Mouse (Mus musculus) liver, embryonic 14.5 days (tissue): Measurements from ENCODE around the gene Ccdc162. TPM values are rescaled to one million over a fixed set of nuclear protein-coding genes. Genes with fewer than 3 reads are reported as not detected.

Experiments
- ATAC-seq: fragments of 200-750 bp; cut with Nextera tagmentation; 2 replicates; pipeline ENCODE4 v1.8.0; 2017; ENCODE audit warnings: moderate number of reproducible peaks, mild to moderate bottlenecking, moderate library complexity; ENCODE audit not compliant: insufficient read depth
- DNase-seq, 3 experiments: peaks; one replicate each; pipeline ENCODE4 v3.0.0-alpha.2; 2012 to 2013; ENCODE audit warnings: low read depth in 3 of 3, low spot score in 3 of 3
- H3K27ac ChIP-seq: fragments of 300-500 bp; sonication (generic); 2 replicates; pipeline ENCODE4 v1.5.1; 2014; ENCODE audit warnings: moderate library complexity, mild to moderate bottlenecking, control low read depth, inconsistent platforms
- H3K27me3 ChIP-seq: fragments of 300-500 bp; sonication (generic); 2 replicates; pipeline ENCODE4 v1.6.1; 2014; ENCODE audit warnings: mild to moderate bottlenecking, low read length, moderate library complexity; ENCODE audit not compliant: control insufficient read depth, insufficient read depth
- H3K36me3 ChIP-seq: fragments of 300-500 bp; sonication (generic); replicated peaks from 2 replicates; pipeline ENCODE4 v1.6.1; 2014; ENCODE audit warnings: low read depth; ENCODE audit not compliant: control insufficient read depth, insufficient read depth
- H3K4me1 ChIP-seq, 2 experiments: fragments of 200-500 bp in 1 of 2; fragments of 300-500 bp in 1 of 2; sonication (generic) in 1 of 2; replicated peaks; 2 replicates each; pipeline ENCODE4 v1.6.1; 2012 to 2014; ENCODE audit warnings: antibody characterized with exemption in 1 of 2, inconsistent platforms in 1 of 2, low read length in 1 of 2; ENCODE audit not compliant: control insufficient read depth in 2 of 2, insufficient read depth in 2 of 2
- H3K4me2 ChIP-seq: fragments of 300-500 bp; sonication (generic); 2 replicates; pipeline ENCODE4 v1.6.1; 2014; ENCODE audit warnings: low read depth, mild to moderate bottlenecking, control low read depth, moderate library complexity
- H3K4me3 ChIP-seq, 2 experiments: fragments of 200-500 bp in 1 of 2; fragments of 300-500 bp in 1 of 2; sonication (generic) in 1 of 2; 2 replicates each; pipeline ENCODE4 v1.5.1; 2012 to 2014; ENCODE audit warnings: low read depth in 2 of 2, low read length in 2 of 2, mild to moderate bottlenecking in 2 of 2, control low read depth in 1 of 2, inconsistent platforms in 1 of 2, moderate library complexity in 1 of 2; ENCODE audit not compliant: insufficient read depth in 1 of 2
- H3K9ac ChIP-seq: fragments of 300-500 bp; sonication (generic); replicated peaks from 2 replicates; pipeline ENCODE4 v1.6.1; 2014; ENCODE audit warnings: mild to moderate bottlenecking, control low read depth, moderate library complexity
- H3K9me3 ChIP-seq: fragments of 300-500 bp; sonication (generic); 2 replicates; pipeline ENCODE4 v1.6.1; 2016; ENCODE audit warnings: low read length, mixed read lengths; ENCODE audit not compliant: control insufficient read depth
- CTCF ChIP-seq: IDR thresholded peaks from 2 replicates; pipeline ENCODE4 v1.5.1; 2016; ENCODE audit warnings: antibody characterized with exemption, low read depth, control low read depth
- EP300 ChIP-seq: IDR thresholded peaks from 2 replicates; pipeline ENCODE4 v1.6.1; 2016; ENCODE audit warnings: antibody characterized with exemption, low read depth
- WGBS: fragments of 180-500 bp; shearing (Covaris S2); extraction: QIAGEN DNeasy Blood & Tissue Kit; methylation state at CpG from one replicate; pipeline ENCODE4 v1.1.7; 2014; ENCODE audit not compliant: insufficient replicate concordance; 5-methylcytosine and 5-hydroxymethylcytosine counted together
- polyA plus RNA-seq, 2 experiments: library from polyadenylated mRNA; depleted of rRNA in 1 of 2; stranded (reverse) in 1 of 2; unstranded in 1 of 2; fragments of >200 nt; fragmentation: Nextera tagmentation in 1 of 2; extraction: Ambion mirVana in 1 of 2; gene quantifications; 2 replicates each; pipeline versions ENCODE4 v1.2.1 to v1.2.3; 2012 to 2014

The Ccdc162 gene
- polyA plus RNA-seq, 2 experiments, result 0.07 to 0.10 TPM

DNA sequence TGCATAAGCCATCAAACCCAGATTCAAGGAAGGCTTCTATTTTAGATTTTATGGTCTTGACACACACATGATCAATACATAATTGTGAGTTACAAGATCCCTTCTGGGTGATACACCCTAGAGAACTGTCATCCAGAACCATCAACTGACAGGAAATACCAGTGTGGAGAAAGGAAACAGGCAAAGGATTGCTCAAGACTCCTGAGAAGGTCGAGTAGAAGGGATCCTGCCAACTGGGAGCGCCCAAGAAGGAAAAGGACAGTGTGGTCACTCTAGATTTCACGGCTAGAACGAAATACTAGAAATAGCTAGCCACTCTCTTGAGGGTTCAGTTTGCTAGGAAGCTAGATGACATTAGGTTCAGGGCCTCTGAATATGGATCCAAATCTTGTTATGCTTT, 173.0 kb downstream of the Ccdc162 start:
- no peak for DNase-seq
- no peaks in the 10 kb centered on the region for H3K27me3 ChIP-seq
- H3K36me3 ChIP-seq, result no peaks in the 10 kb centered on the region
- no peak overlapping the region for H3K9ac ChIP-seq
- H3K27ac ChIP-seq, result no peak overlapping the region
- H3K9me3 ChIP-seq, result no peaks in the 10 kb centered on the region
- WGBS, result 57% methylated on average over 4 of the region's 4 CpGs
- TF ChIP-seq EP300 (no peak), CTCF (no peak)
- no peak overlapping the region for H3K4me2 ChIP-seq
- no peak overlapping the region for H3K4me3 ChIP-seq
- ATAC-seq, result no peak
- peaks cover 0 to 2% of the 10 kb centered on the region in 2 experiments; a peak in 2 of 4 replicates for H3K4me1 ChIP-seq

GRCm38 (mm10) chr10:41542057-41542456, 174.4 kb downstream of the Ccdc162 start:
- Histone ChIP-seq H3K4me3 (no peak overlapping the region), H3K36me3 (no peaks in the 10 kb centered on the region), H3K9ac (no peak overlapping the region), H3K27ac (no peak overlapping the region), H3K27me3 (no peaks in the 10 kb centered on the region), H3K4me1 (peaks cover 0 to 2% of the 10 kb centered on the region in 2 experiments; a peak in 2 of 4 replicates), H3K9me3 (no peaks in the 10 kb centered on the region), H3K4me2 (no peak overlapping the region)
- DNase-seq (no peak), ATAC-seq (no peak)
- WGBS, result 83% methylated on average over 6 of the region's 6 CpGs
- TF ChIP-seq CTCF, result no peak
- TF ChIP-seq EP300, result no peak

- H3K27ac ChIP-seq, result no peak overlapping the region
Measured at GRCm38 (mm10) chr10:41538986-41539385, 177.4 kb downstream of the Ccdc162 start.

GRCm38 (mm10) chr10:41537983-41538330, 178.5 kb downstream of the Ccdc162 start:
- no peak for ATAC-seq

More at GRCm38 (mm10) chr10:41538986-41539385, 177.4 kb downstream of the Ccdc162 start:
- H3K27me3 ChIP-seq, result no peaks in the 10 kb centered on the region
- no peaks in the 10 kb centered on the region for H3K36me3 ChIP-seq
- DNase-seq, result no peak
- no peak overlapping the region for H3K4me2 ChIP-seq
- H3K9ac ChIP-seq, result no peak overlapping the region
- no peak for TF ChIP-seq CTCF
- H3K4me1 ChIP-seq, result no peaks in the 10 kb centered on the region
- H3K9me3 ChIP-seq, result no peaks in the 10 kb centered on the region
- 72% methylated on average over 4 of the region's 4 CpGs for WGBS
- no peak overlapping the region for H3K4me3 ChIP-seq
- ATAC-seq, result no peak

GRCm38 (mm10) chr10:41537226-41537982, 179.0 kb downstream of the Ccdc162 start:
- TF ChIP-seq EP300 (no peak), CTCF (no peak)
- WGBS, result 76% methylated on average over 4 of the region's 4 CpGs
- Histone ChIP-seq H3K27ac (no peak overlapping the region), H3K4me1 (no peaks in the 10 kb centered on the region), H3K9ac (no peak overlapping the region), H3K4me3 (no peak overlapping the region), H3K36me3 (peaks cover 2% of the 10 kb centered on the region; the same call in 1 of the 2 replicates), H3K27me3 (no peaks in the 10 kb centered on the region), H3K9me3 (no peaks in the 10 kb centered on the region), H3K4me2 (no peak overlapping the region)
- DNase-seq, result no peak
- no peak for ATAC-seq

More at GRCm38 (mm10) chr10:41537983-41538330, 178.5 kb downstream of the Ccdc162 start:
- no peaks in the 10 kb centered on the region for H3K4me1 ChIP-seq
- no peaks in the 10 kb centered on the region for H3K9me3 ChIP-seq
- 69% methylated on average over 3 of the region's 3 CpGs for WGBS
- no peak overlapping the region for H3K9ac ChIP-seq
- H3K27ac ChIP-seq, result no peak overlapping the region
- H3K27me3 ChIP-seq, result no peaks in the 10 kb centered on the region
- no peak for DNase-seq
- no peak overlapping the region for H3K4me3 ChIP-seq
- H3K36me3 ChIP-seq, result no peaks in the 10 kb centered on the region
- H3K4me2 ChIP-seq, result no peak overlapping the region
- TF ChIP-seq EP300 (no peak), CTCF (no peak)
